Mouse (Mus musculus) lung, postnatal 36 days (tissue): Measurements from ENCODE around the gene Fstl5.

ENCODE experiments used
- DNase-seq: peaks from one replicate; pipeline ENCODE4 v3.0.0; 2022; ENCODE audit warnings: mixed read lengths

Fstl5 gene

GRCm38 (mm10) chr3:76567346-76567745, 493.3 kb downstream of the Fstl5 start:
- DNase-seq = no peak

- DNase-seq = no peak
Observed at GRCm38 (mm10) chr3:76572478-76572877, 498.4 kb downstream of the Fstl5 start.

- no peak for DNase-seq
Observed at GRCm38 (mm10) chr3:76572920-76573541, 499.0 kb downstream of the Fstl5 start.

DNA sequence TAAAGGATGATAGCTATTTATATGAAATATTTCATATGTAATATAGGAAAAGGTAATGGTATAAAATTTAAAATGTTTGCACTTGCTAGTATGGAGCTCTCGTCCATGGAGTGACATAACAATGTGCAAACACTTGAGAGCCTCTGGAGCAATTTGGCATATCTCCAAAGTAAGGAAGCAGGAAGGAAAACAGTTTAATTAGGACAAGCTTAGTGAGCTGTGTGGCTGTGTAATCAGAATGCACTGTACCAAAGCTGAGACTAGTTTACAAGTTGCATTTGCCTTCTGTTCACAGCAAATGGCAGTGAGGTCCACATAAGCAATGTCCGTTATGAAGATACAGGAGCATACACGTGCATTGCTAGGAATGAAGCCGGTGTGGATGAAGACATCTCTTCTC, 519.1 kb downstream of the Fstl5 start:
- no peak for DNase-seq

- DNase-seq = no peak
Observed at GRCm38 (mm10) chr3:76620044-76620443, 546.0 kb downstream of the Fstl5 start.

GRCm38 (mm10) chr3:76654243-76654642, 580.2 kb downstream of the Fstl5 start:
- no peak for DNase-seq

GRCm38 (mm10) chr3:76670859-76671258, 596.8 kb downstream of the Fstl5 start:
- DNase-seq = no peak

GRCm38 (mm10) chr3:76676006-76676405, 601.9 kb downstream of the Fstl5 start:
- DNase-seq = no peak

- no peak for DNase-seq
Observed at GRCm38 (mm10) chr3:76679853-76680545, 605.9 kb downstream of the Fstl5 start.

DNA sequence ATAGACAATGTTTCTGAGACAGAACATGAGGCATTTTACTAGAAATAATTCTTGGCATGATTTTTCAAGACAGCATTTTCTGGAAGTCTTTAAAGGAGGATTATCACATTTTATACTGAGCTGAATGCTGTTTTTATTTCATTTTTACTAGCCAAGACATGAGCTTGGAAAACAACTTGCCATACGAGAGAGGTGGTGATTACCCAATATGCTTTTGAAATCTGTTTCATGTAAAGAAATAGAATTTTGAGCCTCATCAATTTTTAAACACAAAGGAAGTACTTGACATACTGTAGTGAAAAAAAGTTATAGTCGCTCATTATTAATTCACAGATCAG, 606.4 kb downstream of the Fstl5 start:
- no peak for DNase-seq

DNA sequence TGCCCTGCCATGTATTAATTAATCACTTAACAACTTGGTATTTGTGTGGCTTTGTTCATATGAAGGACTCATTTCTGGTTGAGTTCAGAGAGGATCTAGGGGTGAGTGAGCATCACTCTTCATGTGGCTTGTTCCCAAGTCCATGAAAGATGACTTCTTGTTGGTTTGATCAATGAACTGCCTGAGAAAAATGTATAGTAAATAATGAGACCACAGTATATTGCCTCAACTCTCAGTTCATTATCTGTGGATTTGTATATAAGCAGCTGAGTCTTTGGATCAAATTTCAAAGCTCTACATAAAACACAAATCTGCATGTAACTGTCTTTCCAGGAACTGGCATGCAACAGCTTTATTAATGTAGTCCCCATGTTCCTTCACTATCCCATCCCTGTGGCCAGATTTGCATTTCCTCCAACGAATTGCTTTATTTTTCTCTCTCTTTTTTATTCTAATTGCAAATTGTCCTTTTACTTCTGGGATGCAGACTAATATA, 623.1 kb downstream of the Fstl5 start:
- no peak for DNase-seq

DNA sequence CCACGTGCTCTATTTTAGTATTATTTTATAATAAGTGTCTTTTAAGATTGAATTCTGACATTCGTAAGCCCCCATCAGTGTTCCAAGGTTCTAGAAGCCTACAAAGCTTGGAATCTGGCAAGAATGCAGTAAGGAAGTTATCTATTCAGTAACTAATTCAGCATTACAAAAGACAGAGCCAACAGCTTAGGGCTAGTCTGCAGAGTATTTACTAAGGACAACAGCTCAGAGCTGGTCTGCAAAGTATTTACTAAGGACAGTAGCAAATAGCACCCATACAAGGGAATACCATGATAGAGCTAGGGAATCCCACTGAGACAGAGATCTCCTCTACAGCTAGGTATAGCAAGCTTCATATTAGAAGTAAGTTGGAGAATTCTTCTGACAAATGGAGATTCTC, 665.2 kb downstream of the Fstl5 start:
- DNase-seq = no peak
